Mouse (Mus musculus) small intestine, adult 2 months (tissue): ENCODE data around the gene Cntnap2.

ENCODE experiments used
- CTCF ChIP-seq: fragments of 200-500 bp; IDR thresholded peaks from 2 replicates; pipeline ENCODE4 v1.5.1; 2012; ENCODE audit warnings: low read depth, mild to moderate bottlenecking, control low read depth, inconsistent platforms, low read length, moderate library complexity, mixed read lengths; ENCODE audit not compliant: insufficient replicate concordance, insufficient read length; ENCODE audit errors: extremely low read depth
- POLR2A ChIP-seq: fragments of 200-500 bp; IDR thresholded peaks from 2 replicates; pipeline ENCODE4 v1.6.1; 2012; ENCODE audit warnings: low read depth, mild to moderate bottlenecking, control low read depth, inconsistent platforms, low read length, moderate library complexity

GRCm38 (mm10) chr6:47315454-47315853 is 2256.3 kb downstream of the Cntnap2 start:
- TF ChIP-seq CTCF (no peak), POLR2A (no peak)
